Mouse (Mus musculus) thymus, adult 2 months (tissue): ENCODE measurements around the gene March2.

Experiments used
- CTCF ChIP-seq: fragments of 200-500 bp; IDR thresholded peaks from 2 replicates; pipeline ENCODE4 v1.5.1; 2012; ENCODE audit warnings: mild to moderate bottlenecking, control low read depth, low read length, moderate library complexity, borderline replicate concordance; ENCODE audit not compliant: control insufficient read depth, poor library complexity, insufficient read depth; ENCODE audit errors: extremely low read depth
- POLR2A ChIP-seq: fragments of 200-500 bp; IDR thresholded peaks from 2 replicates; pipeline ENCODE4 v1.6.1; 2012; ENCODE audit warnings: mild to moderate bottlenecking, low read length, control low read depth, moderate library complexity; ENCODE audit not compliant: control insufficient read depth, poor library complexity, insufficient read depth; ENCODE audit errors: extremely low read depth

- TF ChIP-seq CTCF (no peak), POLR2A (no peak)
Observed at GRCm38 (mm10) chr17:33695471-33695870, 23.0 kb downstream of the March2 start.
